In genomic region chr12:32198025-32198424, GRCm38 (mm10) we compare ENCODE assay signal across 21 mouse cellular contexts. TPM values are rescaled to one million over a fixed set of nuclear protein-coding genes. Genes with fewer than 3 reads are reported as not detected.
DNase-seq lines count a peak whose midpoint lies in the region; ATAC-seq and TF ChIP-seq lines count a peak whose summit lies in the region.
"Had no signal": no experiment of that assay in that cellular context is flagged by ENCODE, and none has a peak within 500 bp of the region (broad histone marks: within the 10 kb centered on the region; RNA-seq: fewer than 3 reads in every experiment).

No protein-coding gene starts in this region.

- WGBS in liver, postnatal 0 days (ENCODE audit: insufficient replicate concordance), result 67% methylated on average over 4 of the region's 4 CpGs

- H3K27me3 ChIP-seq in liver, postnatal 0 days (ENCODE audit: insufficient read depth, low read length), result no peaks in the 10 kb centered on the region
- no peaks in the 10 kb centered on the region for H3K27me3 ChIP-seq in MEL (ENCODE audit: control insufficient read depth in 1 of 2, insufficient read depth in 2 of 2, low read length in 2 of 2)
- H3K27me3 ChIP-seq: embryonic facial prominence, embryonic 12.5 days; forebrain, embryonic 12.5 days had no signal

- peaks cover 4% of the 10 kb centered on the region; the same call in 1 of the 2 replicates for H3K4me1 ChIP-seq in liver, postnatal 0 days (ENCODE audit: insufficient read depth)
- peaks cover 26% of the 10 kb centered on the region in 2 experiments for H3K4me1 ChIP-seq in MEL (ENCODE audit: control insufficient read depth in 1 of 2, insufficient read depth in 2 of 2, low read length in 2 of 2)
- H3K4me1 ChIP-seq: embryonic facial prominence, embryonic 12.5 days; forebrain, embryonic 12.5 days had no signal

- ATAC-seq in liver, postnatal 0 days, result no peak
- ATAC-seq in megakaryocyte-erythroid progenitor cell, adult 5-6 weeks (replicated peaks; ENCODE audit: low FRiP score, low TSS enrichment, poor library complexity, severe bottlenecking), result peak; percentile 75
- ATAC-seq: forebrain, embryonic 14.5 days; forebrain, embryonic 16.5 days had no signal

- 0 out of 2 replicates have a peak, but pooled peaks have one; percentile 11 for TF ChIP-seq EP300 in liver, postnatal 0 days (IDR thresholded peaks at IDR 0.05; ENCODE audit: low read depth)
- peak; percentile 61 to 83 for TF ChIP-seq EP300 in MEL (IDR thresholded peaks at IDR 0.05; ENCODE audit: low read depth in 1 of 2, low read length in 2 of 2)

- H3K79me2 ChIP-seq in MEL (ENCODE audit: control insufficient read depth, insufficient read depth, low read length, poor library complexity), result no peaks in the 10 kb centered on the region

- H3K4me2 ChIP-seq in liver, postnatal 0 days (ENCODE audit: low read depth, low read length), result no peak overlapping the region
- H3K4me2 ChIP-seq: embryonic facial prominence, embryonic 12.5 days; forebrain, embryonic 12.5 days had no signal

- no peak for TF ChIP-seq RAD21 in MEL (IDR thresholded peaks at IDR 0.05; ENCODE audit: low read depth, low read length)

- no peak overlapping the region for H3K9ac ChIP-seq in liver, postnatal 0 days (replicated peaks)
- no peak overlapping the region for H3K9ac ChIP-seq in MEL (ENCODE audit: control insufficient read depth, low read depth, low read length, poor library complexity, severe bottlenecking)
- H3K9ac ChIP-seq: embryonic facial prominence, embryonic 12.5 days; forebrain, embryonic 12.5 days had no signal

- intact Hi-C loops in left cerebral cortex, postnatal 4 days (cut with DNase I), result no loop called here

- H3K27ac ChIP-seq in liver, postnatal 0 days (ENCODE audit: low read depth), result no peak overlapping the region
- H3K27ac ChIP-seq in MEL (ENCODE audit: control insufficient read depth, low read depth, low read length), result peak overlapping the region; percentile 67; the same call in 1 of the 2 replicates
- H3K27ac ChIP-seq: embryonic facial prominence, embryonic 10.5 days; embryonic facial prominence, embryonic 12.5 days; forebrain, embryonic 12.5 days had no signal

- H3K36me3 ChIP-seq in liver, postnatal 0 days (replicated peaks; ENCODE audit: insufficient read depth, low read length), result 0 out of 2 replicates have a peak, but pooled peaks cover 3% of the 10 kb centered on the region
- H3K36me3 ChIP-seq in MEL (ENCODE audit: control insufficient read depth in 1 of 2, insufficient read depth in 2 of 2, low read length in 2 of 2), result peaks cover 0 to 30% of the 10 kb centered on the region in 2 experiments; a peak in 2 of 4 replicates
- H3K36me3 ChIP-seq: embryonic facial prominence, embryonic 10.5 days; embryonic facial prominence, embryonic 12.5 days; forebrain, embryonic 12.5 days had no signal

- no peak for DNase-seq in liver, postnatal 0 days
- DNase-seq in liver (no peak), MEL (ENCODE audit: low read depth, low spot score) (peak; percentile 19)
- DNase-seq in left cerebral cortex, postnatal 4 days, result no peak
- DNase-seq in urinary bladder, adult 2 months (ENCODE audit: low spot score), result no peak
- DNase-seq: adrenal gland, adult 2 months; adrenal gland, postnatal 10 days; adrenal gland, postnatal 25 days; cerebellum, adult 11 months; cerebellum, adult 18-20 months; cerebellum, adult 8-10 months; cerebellum, postnatal 10 days; cerebellum, postnatal 25 days had no signal

- H3K9me3 ChIP-seq in liver, postnatal 0 days (ENCODE audit: low read length), result no peaks in the 10 kb centered on the region
- no peaks in the 10 kb centered on the region for H3K9me3 ChIP-seq in MEL (replicated peaks; ENCODE audit: insufficient read depth, low read length)
- H3K9me3 ChIP-seq: embryonic facial prominence, embryonic 10.5 days; embryonic facial prominence, embryonic 12.5 days; forebrain, embryonic 12.5 days; G1E had no signal

- no peak for TF ChIP-seq POLR2A in MEL (IDR thresholded peaks at IDR 0.05; ENCODE audit: control insufficient read depth in 1 of 2, insufficient read depth in 1 of 2, low read depth in 1 of 2, low read length in 2 of 2, poor library complexity in 1 of 2)

- no peak overlapping the region for H3K4me3 ChIP-seq in liver, postnatal 0 days (ENCODE audit: low read depth, low read length)
- H3K4me3 ChIP-seq in MEL (ENCODE audit: control insufficient read depth in 1 of 2, insufficient read depth in 1 of 2, low read depth in 2 of 2, low read length in 2 of 2), result no peak overlapping the region
- H3K4me3 ChIP-seq: embryonic facial prominence, embryonic 10.5 days; embryonic facial prominence, embryonic 12.5 days; forebrain, embryonic 12.5 days had no signal

- no peak for TF ChIP-seq CTCF in liver, postnatal 0 days (IDR thresholded peaks at IDR 0.05; ENCODE audit: low read depth)
- no peak for TF ChIP-seq CTCF in MEL (IDR thresholded peaks at IDR 0.05 in 2 of 3, conservative IDR thresholded peaks at IDR 0.05 in 1 of 3; ENCODE audit: control insufficient read depth in 1 of 3, insufficient read depth in 1 of 3, low read depth in 2 of 3, low read length in 3 of 3, poor library complexity in 1 of 3, severe bottlenecking in 1 of 3)

TF ChIP-seq in MEL, 35 proteins besides CTCF, POLR2A, EP300 and RAD21:
- TF ChIP-seq GATA1 (IDR thresholded peaks at IDR 0.05; ENCODE audit: low read depth, low read length) (peak; percentile 55), TCF12 (IDR thresholded peaks at IDR 0.05; ENCODE audit: low read depth, low read length) (peak; percentile 60; the same call in 1 of the 2 replicates), TAL1 (IDR thresholded peaks at IDR 0.05; ENCODE audit: low read length) (no peak), UBTF (IDR thresholded peaks at IDR 0.05; ENCODE audit: borderline replicate concordance, insufficient read depth, low read depth, low read length) (no peak), RCOR1 (IDR thresholded peaks at IDR 0.05; ENCODE audit: low read depth, low read length) (peak; percentile 64; the same call in 1 of the 2 replicates), NELFE (IDR thresholded peaks at IDR 0.05; ENCODE audit: low read depth, low read length) (no peak), ETS1 (IDR thresholded peaks at IDR 0.05; ENCODE audit: low read depth, low read length) (peak; percentile 90), ZC3H11A (IDR thresholded peaks at IDR 0.05; ENCODE audit: low read depth, low read length) (no peak)

RNA-seq across cellular contexts. Expression of gene Pik3cg, which starts 10.4 kb away (rescaled TPM):
- polyA plus RNA-seq in liver, postnatal 0 days (2015; fragmentation: Nextera tagmentation; extraction: Ambion mirVana), result 2.8 and 3.3 TPM in 2 replicates
- total RNA-seq in MEL (2012; rRNA removed), result 4.9 and 6.4 TPM in 2 replicates
- 1 to 10 TPM in 1 of 2 experiments, not detected in 1; 8.5 TPM for polyA plus RNA-seq in MEL (2012; ENCODE audit: insufficient read depth in 1 of 2, insufficient read length in 2 of 2, low read depth in 1 of 2, low replicate concordance in 2 of 2, missing spikeins in 1 of 2)
- 14.2 and 24.4 TPM in 2 replicates for total RNA-seq in megakaryocyte-erythroid progenitor cell, adult 5-6 weeks (2014; fragmentation: Nextera tagmentation)
- 12.0 and 16.1 TPM in 2 replicates for total RNA-seq in megakaryocyte-erythroid progenitor cell, adult 5-6 weeks (2017)
- total RNA-seq in left cerebral cortex, postnatal 4 days (2021), result 1 to 10 TPM; 3.2 to 4.2 TPM
- 4.6 and 5.4 TPM in 2 replicates for polyA plus RNA-seq in urinary bladder, adult 2 months (2012; rRNA removed)
- polyA plus RNA-seq: C2C12 had no signal
